Mouse (Mus musculus) gastrocnemius, adult 8-10 months (tissue): Measurements from ENCODE around the gene Amdhd1. TPM values are rescaled to one million over a fixed set of nuclear protein-coding genes. Genes with fewer than 3 reads are reported as not detected.
"Not testable (repeated sequence)": the region's sequence is repeated elsewhere in the genome, so short reads cannot be mapped to it uniquely, and the experiment has no call there.

Experiments
- DNase-seq, 2 experiments: peaks; one replicate each; pipeline ENCODE4 v3.0.0; 2022; ENCODE audit warnings: low spot score in 2 of 2
- total RNA-seq, 4 experiments: library from RNA; stranded (reverse); gene quantifications; 2 replicates each; pipeline ENCODE4 v1.2.4; 2022

The Amdhd1 gene
- total RNA-seq = not detected

DNA sequence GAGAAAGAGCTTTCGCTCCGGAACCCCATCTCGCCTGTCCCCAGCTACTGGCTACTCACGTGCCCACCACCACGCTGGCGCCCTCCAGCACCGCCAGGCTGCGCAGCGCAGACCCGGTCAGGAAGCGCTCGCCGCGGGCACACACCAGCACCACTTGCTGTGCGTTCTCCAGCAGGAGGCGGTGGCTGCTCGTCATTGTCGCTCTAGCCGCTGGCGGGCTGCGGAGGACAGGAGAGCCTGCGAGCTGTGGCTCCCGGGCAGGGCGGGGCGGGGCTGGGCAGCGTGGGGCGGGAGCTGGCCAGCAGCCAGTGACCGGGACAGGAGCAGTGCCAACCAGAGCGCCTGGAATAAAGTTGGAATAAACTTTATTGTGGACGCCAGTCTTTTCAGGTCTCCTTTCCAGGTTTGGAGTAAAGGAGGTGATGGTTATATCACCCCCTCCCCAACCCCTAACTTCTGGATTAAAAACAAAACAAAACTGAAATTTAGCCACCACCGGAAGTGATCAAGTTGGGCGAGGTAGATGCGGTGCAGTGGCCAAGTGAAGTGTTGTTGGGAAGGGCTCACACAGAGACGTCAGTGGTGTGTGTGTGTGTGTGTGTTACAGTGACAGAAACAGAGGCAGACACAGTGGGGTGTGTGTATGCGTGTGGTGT, at the start of gene Amdhd1:
Gene Amdhd1, minus strand, starts transcription at position 259 of the 656 bp plus-strand sequence.
- peak; percentile 45 to 71 for DNase-seq

DNA sequence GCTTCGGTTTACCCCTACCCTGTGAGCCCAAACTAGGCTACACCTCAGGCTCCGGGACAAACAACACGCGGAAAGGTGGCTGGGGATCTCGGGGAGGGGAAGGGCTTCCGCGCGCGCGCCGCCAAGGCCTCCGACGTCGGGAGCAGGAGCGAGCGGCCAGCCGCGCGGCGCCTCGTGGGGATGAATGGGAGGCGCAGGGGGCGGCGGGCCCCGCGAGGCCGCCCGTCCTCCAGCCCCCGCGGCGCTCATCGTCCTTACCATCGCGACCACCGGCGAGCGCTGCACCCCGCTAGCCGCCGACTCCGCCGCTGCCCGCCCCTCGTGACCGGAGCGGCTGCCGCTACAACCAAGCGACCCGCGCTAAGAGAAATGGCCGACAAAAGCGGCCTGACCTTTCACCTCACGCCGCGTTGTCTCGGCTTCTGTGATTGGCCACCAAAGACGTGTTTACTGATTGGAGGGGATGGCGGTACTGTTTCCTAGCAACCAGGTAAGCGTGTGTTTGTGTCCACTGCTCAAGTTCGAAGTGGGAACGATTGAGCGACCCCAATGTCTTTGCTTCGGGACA, 49.5 kb upstream of the Amdhd1 start, which contains the start of gene Snrpf:
Gene Snrpf, minus strand, starts transcription at position 426 of the 568 bp plus-strand sequence.
- peak; percentile 83 to 84 for DNase-seq

DNA sequence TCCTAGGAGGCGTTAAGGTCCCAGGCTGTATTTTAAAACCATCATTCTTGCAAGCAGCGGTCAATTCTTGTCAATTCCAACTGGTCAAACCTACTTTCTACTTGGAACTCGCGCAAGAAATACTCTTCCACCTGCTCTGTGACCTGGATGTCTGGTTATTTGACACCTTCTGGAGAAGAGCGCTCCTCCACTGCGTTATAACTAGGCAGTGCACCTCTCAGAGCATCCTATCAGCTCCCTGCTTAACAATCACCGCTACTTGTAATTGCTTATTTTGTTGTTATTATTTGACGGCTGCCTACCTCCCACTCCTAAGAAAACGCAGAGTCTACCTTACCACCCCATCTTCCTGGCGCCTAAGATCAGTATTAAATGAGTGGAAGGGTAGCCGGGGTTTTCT, 49.0 kb upstream of the Amdhd1 start:
- no peak for DNase-seq

DNA sequence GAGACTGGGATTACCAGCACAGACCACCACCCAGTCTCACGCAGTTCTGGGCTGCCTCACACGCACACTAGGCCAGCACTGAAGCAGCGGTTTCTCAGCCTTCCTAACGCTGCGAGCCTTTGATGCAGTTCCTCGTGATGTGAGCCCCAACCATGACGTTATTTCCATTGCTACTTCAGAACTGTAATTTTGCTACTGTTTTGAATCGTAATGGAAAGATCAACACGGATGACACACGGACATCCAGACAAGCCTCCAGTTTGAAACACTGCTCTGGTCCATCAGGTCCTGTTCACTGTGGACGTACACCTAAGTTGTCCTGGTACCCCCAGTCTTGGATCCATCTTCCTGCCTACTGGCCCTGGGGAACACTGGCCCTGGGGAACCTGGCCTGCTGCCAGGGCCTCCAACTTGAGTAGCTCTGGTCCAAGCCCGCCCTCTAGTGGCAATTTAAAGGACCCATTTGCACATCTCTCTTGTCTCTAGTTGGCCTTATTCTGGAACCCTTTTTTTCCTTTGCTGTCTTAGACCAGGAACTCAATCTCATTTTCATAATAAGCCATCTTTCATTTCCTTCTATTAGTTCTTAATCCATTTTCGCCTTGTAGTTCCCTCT, 37.5 kb upstream of the Amdhd1 start:
- peak; percentile 39 to 59 for DNase-seq

DNA sequence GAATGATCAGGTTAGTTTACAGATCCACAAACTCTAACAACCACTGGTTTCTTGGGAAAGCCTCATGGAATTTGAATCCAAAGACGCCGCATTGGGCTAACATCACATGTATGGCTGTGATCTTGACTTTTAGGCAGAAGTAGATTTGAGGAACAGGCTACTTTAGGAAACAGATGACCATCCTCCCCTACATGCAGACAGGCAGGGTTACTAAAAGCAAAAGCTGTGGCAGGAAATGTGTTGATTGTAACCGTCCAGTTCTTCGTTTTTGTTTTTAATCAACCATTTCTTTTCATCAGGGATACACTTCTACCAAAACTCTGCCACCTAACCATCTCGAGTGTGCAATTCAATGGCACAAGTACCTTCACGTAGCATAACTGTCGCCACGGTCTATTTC, 36.1 kb upstream of the Amdhd1 start:
- no peak for DNase-seq

DNA sequence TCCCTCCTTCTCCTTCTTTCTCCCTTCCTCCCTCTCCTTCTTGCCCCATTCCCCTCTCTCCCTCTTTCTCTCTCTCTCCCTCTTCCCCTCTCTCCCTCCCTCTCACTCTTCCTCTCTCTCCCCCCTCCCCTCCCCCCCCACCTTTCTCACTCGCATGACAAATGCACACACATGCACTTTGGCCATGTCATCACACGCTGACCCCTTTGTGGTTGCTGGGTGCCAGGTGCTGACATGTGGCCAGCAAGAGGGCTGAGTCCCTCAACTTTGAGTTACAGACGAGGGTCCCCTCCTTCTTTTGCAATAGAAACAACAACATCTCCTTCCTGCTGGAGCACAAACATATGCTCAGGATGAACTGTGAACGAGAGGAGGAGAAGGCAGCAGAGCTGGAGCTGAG, 35.1 kb upstream of the Amdhd1 start:
- DNase-seq = no peak

DNA sequence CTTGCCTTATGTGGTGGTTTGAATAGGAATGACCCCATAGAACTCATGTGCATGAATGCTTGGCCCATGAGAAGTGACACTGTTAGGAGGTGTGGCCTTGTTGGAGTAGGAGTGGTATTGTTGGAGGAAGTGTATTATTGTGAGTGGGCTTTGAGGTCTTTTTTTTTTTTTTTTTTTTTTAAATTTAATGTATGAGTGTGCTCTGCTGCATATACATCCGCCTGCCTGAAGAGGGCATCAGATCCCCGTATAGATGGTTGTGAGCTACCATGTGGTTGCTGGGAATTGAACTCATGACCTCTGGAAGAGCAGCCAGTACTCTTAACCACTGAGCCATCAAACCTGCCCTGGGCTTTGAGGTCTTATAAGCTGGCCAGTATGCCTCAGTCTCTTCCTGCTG, 32.4 kb upstream of the Amdhd1 start:
- no peak for DNase-seq

DNA sequence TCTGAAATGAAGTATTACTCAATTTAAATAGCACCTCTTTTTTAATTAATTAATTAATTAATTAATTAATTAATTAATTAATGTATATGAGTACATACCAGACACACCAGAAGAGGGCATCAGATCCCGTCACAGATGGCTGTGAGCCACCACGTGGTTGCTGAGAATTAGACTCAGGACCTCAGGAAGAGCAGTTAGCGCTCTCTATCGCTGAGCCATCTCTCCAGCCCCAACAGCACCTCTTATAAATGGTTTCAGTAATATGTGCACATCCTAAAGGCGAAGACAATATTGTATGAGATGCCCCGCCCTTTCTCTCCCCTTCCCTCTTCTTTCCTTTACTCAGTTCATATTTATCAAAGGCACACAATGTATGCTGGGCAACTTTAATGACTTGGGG, 28.8 kb upstream of the Amdhd1 start:
- no peak for DNase-seq

DNA sequence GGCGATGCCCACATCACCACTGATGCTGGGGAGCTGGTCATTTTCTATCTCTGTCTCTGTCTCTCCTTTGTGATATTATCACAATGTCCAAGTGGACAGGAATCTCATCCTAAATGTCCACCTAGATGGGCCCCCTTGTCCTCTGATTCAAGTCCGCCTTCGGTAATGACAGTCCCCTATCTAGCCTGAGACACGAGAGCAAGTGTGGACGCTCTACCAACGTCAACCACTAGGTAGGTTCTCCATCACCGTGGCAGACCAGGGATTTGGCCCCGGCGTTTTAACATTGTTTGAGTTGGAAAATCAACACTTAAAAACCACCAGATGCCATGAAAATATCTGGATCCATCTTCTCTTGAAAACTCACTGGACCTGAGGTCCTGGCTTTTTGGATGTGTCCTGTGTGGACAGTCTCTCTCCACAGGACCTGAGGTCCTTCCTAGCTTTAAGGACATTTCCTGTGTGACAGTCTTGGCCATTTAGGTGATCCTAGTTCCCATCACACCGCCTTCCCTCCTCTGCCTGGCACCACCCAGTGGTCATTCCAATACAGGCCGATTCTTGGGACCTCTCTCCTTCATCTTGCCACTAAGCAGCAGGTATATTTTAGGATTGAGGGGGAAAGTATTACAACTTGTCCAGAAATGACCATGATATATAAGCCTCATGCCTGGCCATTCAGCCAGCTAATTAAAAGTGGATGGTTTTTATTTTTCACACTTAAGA, 28.2 kb upstream of the Amdhd1 start:
- DNase-seq = no peak

DNA sequence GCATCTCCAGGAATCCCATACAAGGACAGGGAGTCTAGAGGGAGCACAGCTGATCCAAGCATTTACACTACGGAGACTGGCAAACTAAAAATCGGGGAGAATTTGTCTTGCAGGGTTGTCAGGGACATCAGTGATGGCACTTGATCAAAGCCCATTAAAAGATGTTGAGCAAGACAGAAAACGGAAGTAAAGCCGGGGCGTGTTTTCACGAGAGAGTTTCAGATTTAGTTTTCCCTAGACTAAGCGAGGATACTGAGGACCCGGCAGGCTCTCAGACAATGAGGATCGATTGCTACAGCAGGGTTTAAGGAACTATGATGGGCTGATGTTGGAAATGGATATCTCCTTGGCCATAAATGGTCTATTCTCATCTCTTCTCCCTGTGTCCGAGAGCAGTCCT, 27.2 kb upstream of the Amdhd1 start:
- DNase-seq = no peak

DNA sequence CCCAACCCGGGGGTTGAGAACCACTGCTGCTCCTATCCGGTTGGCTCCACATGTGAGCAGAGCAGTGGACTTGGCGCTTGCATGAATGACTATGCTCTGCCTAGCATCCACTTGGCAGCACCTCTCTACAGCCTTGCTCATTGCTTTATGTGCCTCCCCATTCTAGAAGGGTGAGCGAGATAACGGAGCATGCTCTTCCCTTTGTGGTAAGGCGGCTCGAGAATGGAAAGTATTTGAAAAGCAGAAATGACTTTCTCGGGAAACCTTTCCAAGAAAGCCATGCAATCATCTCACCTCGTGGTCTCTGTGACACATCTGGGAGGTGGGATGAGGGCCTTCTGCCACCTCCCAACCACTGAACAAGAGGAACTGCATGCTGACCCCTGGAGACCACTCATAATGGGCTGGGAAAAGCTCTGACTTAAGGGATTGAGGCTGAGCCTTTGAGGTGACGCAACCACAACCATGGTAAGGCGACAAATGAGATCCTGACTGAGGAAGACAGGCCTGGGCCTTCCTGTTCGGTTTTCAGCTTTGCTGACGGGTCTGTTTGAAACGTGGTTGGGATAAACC, 24.8 kb upstream of the Amdhd1 start:
- DNase-seq = no peak

DNA sequence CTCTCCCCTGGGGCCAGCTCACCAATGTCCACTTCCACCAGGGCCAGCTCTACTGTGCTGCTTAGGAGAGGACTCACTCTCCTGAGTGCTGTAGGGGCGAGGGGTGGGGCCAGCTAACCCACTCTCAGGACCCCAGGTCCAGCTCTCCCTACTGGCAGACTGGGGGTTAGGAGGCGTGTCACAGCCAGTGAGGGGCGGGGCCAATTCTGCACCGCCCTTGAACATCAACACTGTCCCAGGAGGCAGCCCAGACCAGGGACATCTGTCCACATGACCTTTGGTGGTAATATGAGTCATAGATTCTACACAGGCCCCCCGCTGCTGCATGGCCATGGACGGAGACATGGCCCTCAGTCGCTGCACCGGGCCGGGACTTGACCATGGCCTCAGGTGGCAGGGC, 20.0 kb upstream of the Amdhd1 start:
- no peak for DNase-seq

DNA sequence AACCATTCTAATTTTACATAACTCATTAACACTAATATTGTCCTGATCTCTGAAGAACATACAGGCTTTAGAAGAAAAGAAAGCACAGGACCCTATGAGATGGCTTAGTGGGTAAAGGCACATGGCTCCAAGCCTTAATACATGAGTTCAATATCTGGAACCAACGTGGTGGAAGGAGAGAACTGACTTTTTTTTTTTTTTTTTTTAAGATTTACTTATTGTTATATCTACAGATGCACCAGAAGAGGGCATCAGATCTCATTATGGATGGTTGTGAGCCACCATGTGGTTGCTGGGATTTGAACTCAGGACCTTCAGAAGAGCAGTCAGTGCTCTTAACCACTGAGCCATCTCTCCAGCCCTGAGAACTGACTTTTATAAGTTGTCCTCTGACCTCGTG, 18.1 kb upstream of the Amdhd1 start:
- not testable (repeated sequence) for DNase-seq

DNA sequence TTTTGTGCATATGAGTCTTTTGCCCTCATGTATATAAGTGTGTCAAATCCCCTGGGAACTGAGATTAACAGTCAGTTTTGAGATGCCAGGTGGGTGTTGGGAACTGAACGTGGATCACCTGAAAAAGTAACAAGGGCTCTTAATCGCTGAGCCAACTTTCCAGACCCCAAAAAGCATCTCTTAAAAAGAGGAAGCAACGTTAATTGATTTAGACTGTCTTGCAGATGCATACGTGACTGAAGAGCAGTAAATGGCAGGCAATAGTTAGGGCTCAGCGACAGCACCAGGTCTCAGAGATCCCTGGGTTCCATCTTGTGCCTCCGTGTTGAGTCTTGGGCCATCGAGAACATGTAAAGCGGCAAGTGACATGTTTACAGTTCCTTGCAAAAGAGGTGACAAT, 12.8 kb upstream of the Amdhd1 start:
- no peak for DNase-seq

DNA sequence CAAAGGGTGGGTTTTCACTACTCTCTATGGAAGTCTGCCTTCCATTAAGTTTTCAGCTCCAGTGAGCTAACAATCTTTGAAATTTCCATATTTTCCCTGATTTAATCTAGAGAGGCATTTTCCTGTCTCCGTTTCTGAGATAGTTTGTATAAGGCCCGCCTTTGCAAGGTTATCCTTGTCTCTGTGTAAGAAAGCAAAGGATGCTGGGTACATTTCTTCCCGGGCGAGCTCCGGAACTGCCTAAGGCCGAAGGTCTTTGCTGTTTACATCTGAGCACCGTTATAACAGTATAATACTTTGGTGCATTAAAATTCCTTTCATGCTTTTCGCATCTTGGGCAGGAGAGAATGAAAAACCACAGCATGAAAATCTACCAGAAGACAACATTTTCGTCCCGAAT, 10.0 kb upstream of the Amdhd1 start:
- no peak for DNase-seq

DNA sequence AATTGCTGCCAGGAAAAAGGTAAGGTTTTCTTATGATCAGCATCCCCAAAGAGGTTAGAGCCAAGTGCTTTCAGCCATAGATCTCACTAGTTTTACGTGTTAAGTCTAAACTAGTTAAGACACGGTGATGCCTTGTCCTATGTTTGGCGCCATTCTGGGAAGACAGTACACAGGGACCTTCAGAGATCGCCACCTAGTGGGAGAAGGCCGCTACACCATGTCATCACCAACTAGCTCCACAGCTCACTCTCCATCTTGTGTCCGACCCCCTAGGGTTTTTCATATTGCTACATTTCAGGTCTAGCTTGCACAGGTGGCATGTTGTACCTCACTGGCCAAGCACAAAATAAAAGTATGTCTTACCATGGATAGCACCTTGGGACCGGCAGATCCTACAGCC, 9.2 kb upstream of the Amdhd1 start:
- DNase-seq = peak; percentile 44 to 49

DNA sequence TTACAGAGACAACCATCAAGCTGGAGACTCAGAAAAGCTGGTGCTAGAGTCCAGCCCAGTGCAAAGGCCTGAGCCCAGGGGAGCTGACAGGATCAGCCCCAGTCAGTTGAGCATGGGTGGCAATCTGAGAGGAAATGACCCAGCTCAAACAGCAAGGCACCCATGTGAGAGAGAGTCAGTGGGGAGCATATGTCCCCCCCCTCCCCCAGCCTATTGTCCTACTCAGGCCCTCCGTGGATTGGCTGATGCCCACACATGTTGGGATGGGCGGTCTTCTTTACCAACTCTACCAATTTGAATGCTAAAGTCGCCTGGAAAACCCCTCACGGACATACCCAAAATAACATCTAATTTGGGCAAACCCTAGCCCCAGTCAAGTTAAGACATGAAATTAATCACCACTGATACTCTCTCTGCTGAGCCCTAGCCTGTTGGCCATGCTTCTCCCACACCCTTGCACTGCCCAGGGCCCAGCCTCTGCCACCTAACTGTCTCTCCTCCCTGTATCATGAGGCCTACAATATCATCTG, 8.0 kb upstream of the Amdhd1 start:
- DNase-seq = no peak

DNA sequence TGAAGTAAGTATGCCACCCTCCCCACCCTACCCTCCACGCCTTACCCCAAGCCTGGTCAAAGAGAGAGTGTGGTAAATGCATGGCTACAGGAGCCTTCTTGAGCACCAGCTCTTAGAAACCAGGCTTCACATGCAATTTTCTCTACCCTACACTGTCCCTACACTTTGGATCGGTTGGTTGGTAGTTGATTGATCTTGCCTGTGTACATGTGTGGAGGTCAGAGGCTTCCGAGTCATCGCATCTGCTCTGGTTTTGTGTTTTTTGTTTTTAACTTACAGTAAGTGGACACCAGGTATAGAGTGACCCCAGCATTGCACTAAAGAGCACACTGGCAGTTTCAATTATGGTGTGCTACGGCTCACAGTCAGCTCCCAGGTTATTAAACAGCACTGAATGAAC, 4.3 kb upstream of the Amdhd1 start:
- no peak for DNase-seq

DNA sequence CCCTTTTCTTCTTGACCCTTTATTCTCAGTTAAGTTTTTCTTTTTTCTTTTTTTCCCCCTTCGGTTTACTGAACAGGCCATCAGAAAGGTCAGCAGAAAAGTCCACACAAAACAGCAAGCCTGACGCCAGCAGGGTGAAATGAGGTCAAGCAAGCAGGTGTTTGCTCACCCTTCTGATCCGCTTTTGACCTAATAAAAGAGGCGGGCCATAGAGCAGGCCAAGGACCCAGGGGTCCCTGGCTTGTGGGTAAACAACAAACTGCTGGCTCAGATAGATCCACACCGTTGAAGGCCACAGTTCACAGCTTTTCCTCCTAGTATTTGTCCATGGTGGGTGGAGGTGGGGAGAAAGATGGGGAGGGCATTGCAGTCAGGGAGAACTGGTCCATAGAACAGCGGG, 3.3 kb upstream of the Amdhd1 start:
- DNase-seq = no peak

DNA sequence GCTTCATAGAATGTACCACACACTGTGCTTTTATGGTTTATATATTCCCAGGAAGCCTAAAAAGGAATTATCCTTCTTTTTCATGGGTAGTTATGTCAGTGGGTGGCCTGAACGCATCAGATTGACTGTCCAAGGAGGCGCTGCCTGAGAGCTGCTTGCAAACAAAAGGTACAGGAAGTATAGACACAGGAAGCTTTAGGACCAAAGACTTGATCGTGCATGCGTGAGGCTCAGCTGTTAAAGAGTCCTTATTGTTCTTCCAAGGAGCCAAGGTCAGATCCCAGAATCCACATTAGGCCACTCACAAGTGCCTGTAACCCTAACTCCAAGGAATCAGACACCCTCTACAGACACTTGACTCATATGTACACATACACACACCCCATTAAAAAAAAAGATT, 2.5 kb upstream of the Amdhd1 start:
- DNase-seq = no peak

DNA sequence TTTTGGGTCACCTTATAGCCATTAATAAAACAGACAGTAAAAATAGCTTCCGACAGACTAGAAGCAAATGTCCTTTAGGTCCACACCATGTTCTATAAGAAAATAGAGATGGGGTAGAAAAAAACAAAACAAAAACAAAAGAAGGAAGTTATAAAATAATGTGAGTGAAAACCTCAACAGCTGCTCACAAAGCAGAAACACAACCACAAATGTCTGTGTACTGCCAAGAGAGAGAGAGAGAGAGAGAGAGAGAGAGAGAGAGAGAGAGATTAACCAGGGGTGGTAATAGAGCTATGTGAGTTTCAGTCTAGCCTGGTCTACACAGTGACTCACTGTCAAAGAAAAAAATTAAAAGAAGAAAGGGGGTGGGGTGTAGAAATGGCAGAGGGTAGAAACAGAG, 1.8 kb upstream of the Amdhd1 start:
- DNase-seq = no peak
